Mouse (Mus musculus): ENCODE measurements around the gene Rora. TPM values are rescaled to one million over a fixed set of nuclear protein-coding genes. Genes with fewer than 3 reads are reported as not detected.

The Rora gene
- polyA plus RNA-seq, 1 experiment from 2014 or later, result 2.7 TPM

DNA sequence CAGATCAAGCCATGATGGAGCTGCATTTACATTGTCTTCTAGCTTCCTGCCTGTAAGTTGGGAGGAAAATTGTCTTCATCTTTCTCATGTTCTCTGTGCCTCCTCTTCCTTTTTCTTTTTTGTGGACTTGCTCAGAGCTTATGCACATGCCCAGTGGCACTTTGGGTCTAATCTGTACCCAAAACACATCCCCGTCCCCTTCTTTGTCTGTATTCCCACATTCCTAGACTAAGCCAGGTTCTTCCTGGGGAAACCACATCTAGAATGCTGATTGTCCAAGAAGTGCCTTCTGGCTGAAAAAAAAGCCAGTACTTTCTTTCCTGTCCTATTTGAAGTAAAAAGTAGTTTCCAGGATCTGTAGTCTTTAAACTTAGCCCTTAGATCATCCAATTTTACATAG is 367.9 kb downstream of the Rora start:
- DNase-seq, result no peak
- Histone ChIP-seq H3K27ac (no peak overlapping the region), H3K9ac (no peak overlapping the region), H3K27me3 (no peaks in the 10 kb centered on the region), H3K36me3 (no peaks in the 10 kb centered on the region), H3K4me2 (no peak overlapping the region), H3K4me3 (replicated peaks) (no peak overlapping the region), H3K9me3 (replicated peaks) (no peaks in the 10 kb centered on the region), H3K4me1 (replicated peaks) (no peaks in the 10 kb centered on the region)
- ATAC-seq (ENCODE audit: low read depth), result no peak
- 60% methylated on average over 1 of the region's 1 CpGs for WGBS (ENCODE audit: insufficient replicate concordance)

DNA sequence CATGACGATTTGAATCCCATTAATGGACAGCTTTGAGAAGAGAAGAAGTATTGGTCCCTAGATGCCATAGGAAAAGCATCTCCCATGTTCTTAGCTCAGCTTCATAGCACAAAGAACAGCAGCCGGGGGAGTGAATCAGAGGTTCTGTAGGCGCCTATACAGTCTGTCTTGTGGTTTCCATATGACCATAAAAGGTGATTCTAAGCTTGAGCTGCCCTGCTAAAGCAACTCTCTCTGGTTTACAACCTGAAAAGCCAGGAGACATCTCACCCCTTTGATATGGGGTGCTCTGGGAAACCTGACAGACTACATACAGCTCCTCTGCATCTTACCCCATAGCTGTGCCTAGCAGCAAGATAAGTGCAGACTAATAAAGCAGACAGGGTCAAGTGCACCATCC is 369.7 kb downstream of the Rora start:
- Histone ChIP-seq H3K27me3 (no peaks in the 10 kb centered on the region), H3K36me3 (no peaks in the 10 kb centered on the region), H3K9ac (no peak overlapping the region), H3K4me2 (no peak overlapping the region), H3K27ac (no peak overlapping the region), H3K4me1 (replicated peaks) (no peaks in the 10 kb centered on the region), H3K9me3 (replicated peaks) (no peaks in the 10 kb centered on the region), H3K4me3 (replicated peaks) (no peak overlapping the region)
- whole genome bisulfite sequencing (ENCODE audit: insufficient replicate concordance), result 51% methylated on average over 3 of the region's 3 CpGs
- DNase-seq (no peak), ATAC-seq (ENCODE audit: low read depth) (no peak)

DNA sequence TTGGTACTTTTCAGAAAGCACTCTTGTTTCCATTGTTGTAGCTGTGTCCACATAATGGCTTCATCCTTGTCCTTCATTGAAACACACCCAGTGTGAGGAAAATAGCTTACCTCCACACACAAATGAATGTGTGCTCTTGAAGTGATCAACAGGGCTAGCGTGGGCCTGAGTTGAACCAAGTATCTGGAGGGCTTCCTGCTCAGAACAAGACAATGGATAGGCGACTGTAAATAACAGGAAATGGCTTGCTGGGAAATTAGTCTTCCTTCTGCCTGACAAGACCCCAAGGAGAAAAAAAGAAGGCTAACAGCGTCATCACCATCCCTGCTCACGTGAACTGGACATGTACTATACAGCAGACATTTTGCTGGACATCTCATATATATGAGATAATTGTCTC is 374.6 kb downstream of the Rora start:
- ATAC-seq (ENCODE audit: low read depth) (no peak), DNase-seq (no peak)
- Histone ChIP-seq H3K9ac (no peak overlapping the region), H3K27ac (no peak overlapping the region), H3K9me3 (replicated peaks) (no peaks in the 10 kb centered on the region), H3K36me3 (no peaks in the 10 kb centered on the region), H3K4me3 (replicated peaks) (no peak overlapping the region), H3K4me2 (no peak overlapping the region), H3K4me1 (replicated peaks) (no peaks in the 10 kb centered on the region), H3K27me3 (no peaks in the 10 kb centered on the region)
- WGBS (ENCODE audit: insufficient replicate concordance), result 45% methylated on average over 4 of the region's 4 CpGs

DNA sequence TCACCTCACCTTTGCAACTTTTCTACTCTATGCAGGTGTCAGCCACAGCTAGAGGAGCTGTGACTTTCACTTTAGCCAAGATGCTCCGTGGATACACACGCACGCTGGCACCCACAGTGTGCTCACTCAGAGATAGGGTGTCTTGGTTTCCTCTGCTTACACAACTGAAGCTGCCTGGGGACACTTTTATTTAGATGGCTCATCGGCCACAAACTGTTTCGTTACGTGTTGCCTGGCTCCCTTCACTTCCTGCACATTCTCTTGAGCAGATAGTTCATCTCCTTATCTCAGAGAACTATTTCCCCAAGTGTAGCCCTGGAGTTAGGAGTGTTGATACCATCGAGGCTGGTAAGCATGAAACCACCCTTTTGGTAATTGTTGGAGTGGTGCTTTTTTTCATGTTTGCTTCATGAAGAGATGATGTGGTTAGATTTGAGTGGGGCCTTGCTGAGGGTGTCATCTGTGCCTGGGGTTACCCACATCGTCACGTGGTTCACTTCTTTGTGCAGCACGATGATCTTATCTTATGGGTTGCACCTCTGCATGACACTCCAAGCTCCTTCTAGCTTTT is 380.8 kb downstream of the Rora start:
- 22% methylated on average over 10 of the region's 10 CpGs for WGBS (ENCODE audit: insufficient replicate concordance)
- Histone ChIP-seq H3K4me3 (replicated peaks) (no peak overlapping the region), H3K27ac (no peak overlapping the region), H3K9ac (no peak overlapping the region), H3K36me3 (no peaks in the 10 kb centered on the region), H3K27me3 (no peaks in the 10 kb centered on the region), H3K9me3 (replicated peaks) (no peaks in the 10 kb centered on the region), H3K4me2 (no peak overlapping the region), H3K4me1 (replicated peaks) (no peaks in the 10 kb centered on the region)
- DNase-seq (no peak), ATAC-seq (ENCODE audit: low read depth) (no peak)

DNA sequence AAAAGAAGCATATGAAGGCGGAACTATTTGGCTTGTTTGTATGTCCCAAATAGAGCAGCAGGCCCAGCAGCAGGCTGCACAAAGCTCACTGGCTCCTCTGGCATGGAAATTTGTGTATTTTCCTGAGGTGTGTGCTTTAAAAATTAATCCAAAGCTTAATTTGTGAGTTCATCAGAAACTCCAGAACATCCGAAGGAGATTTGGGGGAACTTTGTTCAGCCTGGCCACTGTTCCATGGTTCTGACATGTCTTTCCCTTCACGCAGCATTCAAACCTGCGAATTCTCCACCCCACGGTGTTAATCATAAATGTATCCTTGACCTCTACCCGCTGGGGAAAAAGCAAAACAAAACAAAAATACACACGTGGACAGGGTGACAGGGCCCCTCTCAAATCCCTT is 381.9 kb downstream of the Rora start:
- DNase-seq, result no peak
- no peak overlapping the region for H3K4me2 ChIP-seq
- no peak overlapping the region for H3K4me3 ChIP-seq (replicated peaks)
- no peaks in the 10 kb centered on the region for H3K9me3 ChIP-seq (replicated peaks)
- no peak overlapping the region for H3K9ac ChIP-seq
- 64% methylated on average over 7 of the region's 7 CpGs for WGBS (ENCODE audit: insufficient replicate concordance)
- H3K36me3 ChIP-seq, result no peaks in the 10 kb centered on the region
- H3K27ac ChIP-seq, result no peak overlapping the region
- H3K27me3 ChIP-seq, result no peaks in the 10 kb centered on the region
- no peak for ATAC-seq (ENCODE audit: low read depth)
- H3K4me1 ChIP-seq (replicated peaks), result no peaks in the 10 kb centered on the region

DNA sequence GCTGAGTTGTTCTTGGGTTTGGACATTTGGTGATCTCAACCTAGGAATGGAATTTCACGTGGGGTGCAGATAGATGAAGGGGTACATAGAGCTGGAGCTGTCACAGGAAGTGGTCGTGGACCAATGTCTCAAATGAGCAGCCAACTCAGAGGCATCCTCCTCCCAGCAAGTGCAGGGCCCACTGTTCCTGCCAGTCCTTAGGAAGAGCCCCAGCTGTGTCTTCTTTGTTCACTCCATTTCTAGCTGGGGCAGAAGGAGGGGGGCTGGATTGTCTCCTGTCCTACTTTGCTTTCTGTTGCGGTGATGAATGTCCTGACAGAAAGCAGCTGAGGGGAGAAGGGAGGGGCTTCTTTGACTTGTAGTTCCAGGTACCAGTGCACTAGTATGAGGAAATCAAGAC is 382.7 kb downstream of the Rora start:
- Histone ChIP-seq H3K4me2 (no peak overlapping the region), H3K36me3 (no peaks in the 10 kb centered on the region), H3K9ac (no peak overlapping the region), H3K27ac (no peak overlapping the region), H3K4me1 (replicated peaks) (no peaks in the 10 kb centered on the region), H3K4me3 (replicated peaks) (no peak overlapping the region), H3K27me3 (no peaks in the 10 kb centered on the region), H3K9me3 (replicated peaks) (no peaks in the 10 kb centered on the region)
- DNase-seq (no peak), ATAC-seq (ENCODE audit: low read depth) (no peak)
- 49% methylated on average over 3 of the region's 3 CpGs for WGBS (ENCODE audit: insufficient replicate concordance)

DNA sequence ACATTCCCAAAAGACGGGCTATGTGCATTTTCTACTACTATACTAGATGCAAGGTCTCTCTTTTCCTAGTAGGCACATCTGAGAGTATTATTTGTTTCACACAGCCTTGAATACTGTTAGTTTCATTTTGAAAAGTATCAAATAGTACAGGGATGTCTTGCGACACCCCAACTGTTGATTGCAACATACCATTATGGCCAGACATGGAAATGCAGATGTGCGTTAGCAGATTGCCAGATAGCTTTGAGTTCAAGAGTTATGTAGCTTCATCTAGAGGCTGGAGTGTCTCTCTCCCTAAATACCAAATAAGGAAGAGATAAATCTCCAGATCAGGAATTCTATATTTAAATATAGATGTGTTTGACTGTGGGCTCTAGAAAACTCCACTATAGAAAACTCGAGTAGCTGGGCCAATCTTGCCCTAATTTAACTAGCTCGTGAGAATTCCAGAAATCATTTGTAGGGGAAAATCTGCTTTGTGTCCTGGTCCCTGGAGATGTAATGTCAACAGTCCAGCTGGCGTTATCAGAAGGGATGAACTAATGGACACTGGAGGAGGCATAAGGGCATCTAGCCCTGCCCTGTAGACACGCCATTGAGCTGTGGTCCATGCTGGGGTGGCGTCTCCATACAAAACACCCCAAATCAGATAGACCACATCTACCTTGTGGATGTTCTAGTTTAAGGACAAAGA is 390.5 kb downstream of the Rora start:
- DNase-seq (no peak), ATAC-seq (ENCODE audit: low read depth) (no peak)
- Histone ChIP-seq H3K27ac (no peak overlapping the region), H3K4me1 (replicated peaks) (no peaks in the 10 kb centered on the region), H3K9ac (no peak overlapping the region), H3K4me2 (no peak overlapping the region), H3K9me3 (replicated peaks) (no peaks in the 10 kb centered on the region), H3K4me3 (replicated peaks) (no peak overlapping the region), H3K36me3 (no peaks in the 10 kb centered on the region), H3K27me3 (no peaks in the 10 kb centered on the region)
- WGBS (ENCODE audit: insufficient replicate concordance), result 74% methylated on average over 8 of the region's 8 CpGs

DNA sequence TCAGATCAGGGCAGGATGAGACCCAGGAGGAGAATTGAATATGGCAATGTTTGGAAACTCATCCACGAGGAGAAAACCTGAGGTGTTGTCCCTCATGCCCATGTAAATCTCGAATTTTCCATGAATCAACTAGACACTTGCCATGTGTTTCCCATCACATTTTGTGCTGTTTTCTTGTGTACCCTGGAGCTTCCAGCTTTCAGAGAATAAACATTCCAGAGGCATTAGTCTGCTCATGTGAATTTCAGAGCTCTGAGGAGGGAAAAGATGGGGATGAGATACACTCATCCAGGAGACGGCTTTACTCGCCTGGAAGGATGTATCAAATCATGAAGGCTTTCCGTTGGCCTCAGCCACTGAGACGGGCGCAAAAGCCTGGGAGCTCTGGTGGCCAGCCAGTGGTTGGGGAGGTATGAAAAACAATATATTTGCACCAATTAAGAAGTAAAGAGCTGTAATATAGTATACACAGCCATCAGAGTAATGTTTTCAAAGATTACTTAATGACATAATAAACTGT is 391.1 kb downstream of the Rora start:
- WGBS (ENCODE audit: insufficient replicate concordance), result 76% methylated on average over 7 of the region's 7 CpGs
- Histone ChIP-seq H3K4me3 (replicated peaks) (no peak overlapping the region), H3K4me2 (no peak overlapping the region), H3K9ac (no peak overlapping the region), H3K4me1 (replicated peaks) (no peaks in the 10 kb centered on the region), H3K36me3 (no peaks in the 10 kb centered on the region), H3K27ac (no peak overlapping the region), H3K27me3 (no peaks in the 10 kb centered on the region), H3K9me3 (replicated peaks) (no peaks in the 10 kb centered on the region)
- no peak for DNase-seq
- ATAC-seq (ENCODE audit: low read depth), result no peak

DNA sequence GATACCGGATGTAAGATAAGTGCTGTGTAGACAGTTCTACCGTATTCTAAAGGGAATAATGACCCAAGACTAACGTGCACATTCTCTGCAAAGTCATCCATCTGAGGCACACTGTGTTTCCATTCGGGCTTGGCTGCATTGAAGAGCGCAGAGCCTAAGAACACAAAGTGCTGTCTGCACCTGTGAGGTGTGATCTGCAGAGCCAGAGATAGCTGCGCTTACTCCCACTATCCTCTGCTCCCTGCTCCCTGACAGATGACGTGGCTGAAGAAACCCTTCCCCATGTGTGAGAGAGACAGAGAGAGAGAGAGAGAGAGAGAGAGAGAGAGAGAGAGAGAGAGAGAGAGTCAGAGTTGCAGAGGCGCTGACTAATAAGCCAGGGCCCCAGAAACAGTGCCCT is 392.3 kb downstream of the Rora start:
- Histone ChIP-seq H3K36me3 (no peaks in the 10 kb centered on the region), H3K4me3 (replicated peaks) (no peak overlapping the region), H3K4me1 (replicated peaks) (no peaks in the 10 kb centered on the region), H3K4me2 (no peak overlapping the region), H3K9me3 (replicated peaks) (no peaks in the 10 kb centered on the region), H3K9ac (no peak overlapping the region), H3K27me3 (no peaks in the 10 kb centered on the region), H3K27ac (no peak overlapping the region)
- DNase-seq, result no peak
- 74% methylated on average over 8 of the region's 8 CpGs for WGBS (ENCODE audit: insufficient replicate concordance)
- ATAC-seq (ENCODE audit: low read depth), result no peak

DNA sequence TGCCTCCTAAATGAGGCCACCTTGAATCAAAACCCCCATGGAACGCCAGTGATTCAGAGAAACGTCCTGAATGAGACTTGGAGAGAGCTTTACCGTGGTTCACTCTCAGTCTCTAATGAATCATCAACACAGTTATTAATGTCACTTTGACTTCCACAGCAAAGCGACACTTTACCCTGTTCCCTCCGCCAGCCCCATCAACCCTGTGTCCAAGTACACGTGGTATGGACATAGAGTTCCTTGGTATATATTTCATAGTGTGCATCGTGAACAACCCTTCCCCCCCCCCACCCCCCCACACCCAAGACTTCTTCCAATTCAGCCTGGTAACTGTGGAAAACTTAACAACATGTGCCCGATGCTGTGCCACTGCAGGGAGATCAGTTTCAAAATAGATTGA is 397.3 kb downstream of the Rora start:
- WGBS (ENCODE audit: insufficient replicate concordance), result 65% methylated on average over 8 of the region's 8 CpGs
- ATAC-seq (ENCODE audit: low read depth) (no peak), DNase-seq (no peak)

DNA sequence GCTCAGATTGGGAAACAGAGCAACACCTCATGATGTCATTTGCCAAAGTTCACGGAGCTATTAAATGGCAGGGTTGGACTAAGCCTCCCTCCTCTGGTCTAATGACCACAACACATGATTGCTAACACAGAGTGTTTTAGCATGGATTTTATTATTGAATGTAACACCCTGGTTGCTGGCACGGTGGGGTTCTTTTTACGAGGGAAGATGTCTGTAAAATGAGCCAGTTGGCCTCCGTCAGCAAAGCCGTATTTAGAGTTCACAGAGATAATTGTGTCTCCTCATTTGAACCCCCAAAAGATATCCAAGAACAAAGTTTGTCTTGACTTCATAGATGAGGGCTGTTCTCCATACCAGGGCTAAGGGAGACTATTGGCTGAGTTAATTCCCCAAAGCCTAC is 398.3 kb downstream of the Rora start:
- Histone ChIP-seq H3K4me3 (replicated peaks) (no peak overlapping the region), H3K9ac (no peak overlapping the region), H3K4me2 (no peak overlapping the region), H3K27ac (no peak overlapping the region), H3K27me3 (no peaks in the 10 kb centered on the region), H3K36me3 (no peaks in the 10 kb centered on the region), H3K9me3 (replicated peaks) (no peaks in the 10 kb centered on the region), H3K4me1 (replicated peaks) (no peaks in the 10 kb centered on the region)
- WGBS (ENCODE audit: insufficient replicate concordance), result 70% methylated on average over 5 of the region's 5 CpGs
- no peak for DNase-seq
- no peak for ATAC-seq (ENCODE audit: low read depth)

More for the DNA sequence above, 397.3 kb downstream of the Rora start:
- Histone ChIP-seq H3K4me2 (no peak overlapping the region), H3K9ac (no peak overlapping the region), H3K27ac (no peak overlapping the region), H3K4me1 (replicated peaks) (no peaks in the 10 kb centered on the region), H3K9me3 (replicated peaks) (no peaks in the 10 kb centered on the region), H3K4me3 (replicated peaks) (no peak overlapping the region), H3K27me3 (no peaks in the 10 kb centered on the region), H3K36me3 (no peaks in the 10 kb centered on the region)

DNA sequence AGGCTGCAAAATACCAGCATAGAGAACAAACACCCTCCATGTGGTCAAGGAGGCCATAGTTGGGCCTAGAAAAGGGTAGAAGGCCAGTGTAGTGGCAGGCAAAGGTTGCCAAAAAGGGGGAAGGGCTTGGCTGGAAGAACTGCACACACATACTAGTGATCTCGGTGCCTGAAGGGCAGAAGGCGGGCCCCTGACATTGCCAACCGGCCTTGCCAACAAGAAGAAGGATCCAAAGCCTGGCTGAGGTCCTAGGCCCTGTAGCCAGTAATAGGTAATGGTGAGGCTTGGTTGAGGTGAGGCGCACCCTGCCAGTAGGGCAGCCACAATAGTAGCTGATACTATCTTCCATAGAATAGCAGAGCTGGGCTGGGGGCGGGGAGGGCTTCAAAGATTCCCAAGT is 401.7 kb downstream of the Rora start:
- no peak overlapping the region for H3K27ac ChIP-seq
- H3K4me1 ChIP-seq (replicated peaks), result no peaks in the 10 kb centered on the region
- H3K9me3 ChIP-seq (replicated peaks), result no peaks in the 10 kb centered on the region
- no peak overlapping the region for H3K4me3 ChIP-seq (replicated peaks)
- no peak overlapping the region for H3K9ac ChIP-seq
- 79% methylated on average over 5 of the region's 5 CpGs for WGBS (ENCODE audit: insufficient replicate concordance)
- ATAC-seq (ENCODE audit: low read depth) (no peak), DNase-seq (no peak)
- H3K27me3 ChIP-seq, result no peaks in the 10 kb centered on the region
- H3K4me2 ChIP-seq, result no peak overlapping the region
- no peaks in the 10 kb centered on the region for H3K36me3 ChIP-seq

Data from liver, embryonic 13.5 days (tissue).